Comparison of ENCODE assay signal across 8 mouse cellular contexts in the genomic region with DNA sequence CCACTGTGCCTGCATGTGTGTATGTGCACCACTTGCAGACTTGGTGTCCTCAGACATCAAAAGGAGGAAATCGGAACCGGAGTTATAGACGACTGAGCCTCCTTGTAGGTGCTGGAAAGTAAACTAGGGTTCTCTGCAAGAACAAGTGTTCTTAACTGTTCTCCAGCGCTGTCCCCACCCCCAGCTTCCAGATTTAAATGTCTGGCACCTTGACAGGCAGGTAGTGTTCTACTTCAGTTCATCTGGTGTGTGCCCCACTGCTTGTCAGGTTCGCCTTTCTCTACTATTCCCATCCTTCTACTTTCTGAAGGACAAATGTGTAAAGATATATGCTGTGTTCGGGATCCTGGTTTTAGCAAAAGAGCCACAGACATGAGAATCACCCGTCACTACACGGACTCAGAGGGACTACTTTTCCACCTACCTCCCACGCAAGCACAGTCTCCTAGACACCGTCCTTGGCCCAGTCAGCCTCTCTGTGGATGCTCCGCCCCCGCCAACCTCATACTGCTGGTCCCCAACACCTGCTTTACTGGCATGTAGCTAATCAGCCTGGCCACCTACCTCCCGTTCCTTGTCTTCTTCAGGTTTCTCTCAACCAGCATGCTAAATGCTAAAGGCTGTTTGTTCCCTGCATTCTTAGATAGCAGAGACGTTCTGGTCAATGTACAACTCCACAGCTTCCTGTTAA. TPM values are rescaled to one million over a fixed set of nuclear protein-coding genes. Genes with fewer than 3 reads are reported as not detected.
DNase-seq lines count a peak whose midpoint lies in the region; ATAC-seq lines count a peak whose summit lies in the region.

No protein-coding gene starts in this region.

- peak; percentile 69 for DNase-seq in left cerebral cortex, adult 11 months (ENCODE audit: low spot score)
- DNase-seq in left cerebral cortex, postnatal 4 days: no peak
- peak; percentile 85 for DNase-seq in cerebellum, adult 9-10 months
- DNase-seq in layer of hippocampus, adult 8-10 months (ENCODE audit: low spot score in 2 of 2): peak; percentile 68 to 72
- DNase-seq in right cerebral cortex, adult 2 months (ENCODE audit: low spot score in 2 of 2): peak; percentile 77 to 79
- DNase-seq in hindbrain, embryonic 14.5 days (ENCODE audit: low spot score): no peak
- no peak for DNase-seq in urinary bladder, postnatal 4 days (ENCODE audit: low spot score in 2 of 2)
- DNase-seq in hindbrain, embryonic 11.5 days (ENCODE audit: low spot score): no peak

- ATAC-seq in hindbrain, embryonic 14.5 days (ENCODE audit: low FRiP score): no peak
- ATAC-seq in hindbrain, embryonic 11.5 days (ENCODE audit: low FRiP score): no peak

- H3K27ac ChIP-seq in hindbrain, embryonic 14.5 days: no peak overlapping the region
- H3K27ac ChIP-seq in hindbrain, embryonic 11.5 days (ENCODE audit: low read depth, low read length): no peak overlapping the region

- H3K4me3 ChIP-seq in hindbrain, embryonic 14.5 days (replicated peaks; ENCODE audit: low read length): no peak overlapping the region
- no peak overlapping the region for H3K4me3 ChIP-seq in hindbrain, embryonic 11.5 days (ENCODE audit: low read depth, low read length)

- peaks cover 12% of the 10 kb centered on the region for H3K4me1 ChIP-seq in hindbrain, embryonic 14.5 days (replicated peaks; ENCODE audit: control insufficient read depth, insufficient read depth, low read length)
- H3K4me1 ChIP-seq in hindbrain, embryonic 11.5 days (replicated peaks; ENCODE audit: control insufficient read depth, insufficient read depth, low read length): peaks cover 4% of the 10 kb centered on the region

- H3K4me2 ChIP-seq in hindbrain, embryonic 14.5 days (replicated peaks): no peak overlapping the region
- no peak overlapping the region for H3K4me2 ChIP-seq in hindbrain, embryonic 11.5 days (replicated peaks; ENCODE audit: low read depth, low read length)

- H3K9me3 ChIP-seq in hindbrain, embryonic 14.5 days (ENCODE audit: control insufficient read depth, low read length): no peaks in the 10 kb centered on the region
- no peaks in the 10 kb centered on the region for H3K9me3 ChIP-seq in hindbrain, embryonic 11.5 days (ENCODE audit: control insufficient read depth, low read length)

- WGBS in hindbrain, embryonic 14.5 days: 91% methylated on average over 14 of the region's 14 CpGs
- 91% methylated on average over 14 of the region's 14 CpGs for WGBS in hindbrain, embryonic 11.5 days

- no peaks in the 10 kb centered on the region for H3K36me3 ChIP-seq in hindbrain, embryonic 14.5 days (replicated peaks; ENCODE audit: control insufficient read depth, insufficient read depth)
- H3K36me3 ChIP-seq in hindbrain, embryonic 11.5 days (ENCODE audit: control insufficient read depth, insufficient read depth, low read length): no peaks in the 10 kb centered on the region

- intact Hi-C loops in left cerebral cortex, postnatal 4 days (cut with DNase I): no loop called here

- H3K9ac ChIP-seq in hindbrain, embryonic 14.5 days: no peak overlapping the region
- H3K9ac ChIP-seq in hindbrain, embryonic 11.5 days (ENCODE audit: low read depth, low read length): no peak overlapping the region

- no peaks in the 10 kb centered on the region for H3K27me3 ChIP-seq in hindbrain, embryonic 14.5 days (ENCODE audit: control insufficient read depth, insufficient read depth, low read length)
- H3K27me3 ChIP-seq in hindbrain, embryonic 11.5 days (ENCODE audit: control insufficient read depth, insufficient read depth, low read length): no peaks in the 10 kb centered on the region

RNA-seq across cellular contexts. Expression of a gene that starts 6.2 kb away (rescaled TPM):
- 10 to 100 TPM; 47.0 to 47.2 TPM for total RNA-seq in left cerebral cortex, postnatal 4 days (2021)
- 10 to 100 TPM; 42.0 to 72.9 (median 46.4) TPM for total RNA-seq in layer of hippocampus, adult 8-10 months (2022)
- polyA plus RNA-seq in hindbrain, embryonic 14.5 days (2014; fragmentation: Nextera tagmentation; extraction: Ambion mirVana): 28.1 and 29.8 TPM in 2 replicates
- polyA plus RNA-seq in hindbrain, embryonic 11.5 days (2014; fragmentation: Nextera tagmentation; extraction: Ambion mirVana): 19.1 and 19.5 TPM in 2 replicates

RNA-seq across cellular contexts. Expression of a gene that starts 31.4 kb away (rescaled TPM):
- total RNA-seq in left cerebral cortex, postnatal 4 days (2021): 100 to 1,000 TPM in 1 of 2 experiments, 10 to 100 TPM in 1; 87.1 to 104 TPM
- total RNA-seq in layer of hippocampus, adult 8-10 months (2022): 100 to 1,000 TPM; 104 to 128 (median 120) TPM
- polyA plus RNA-seq in hindbrain, embryonic 14.5 days (2014; fragmentation: Nextera tagmentation; extraction: Ambion mirVana): 64.2 and 74.2 TPM in 2 replicates
- 45.4 and 47.4 TPM in 2 replicates for polyA plus RNA-seq in hindbrain, embryonic 11.5 days (2014; fragmentation: Nextera tagmentation; extraction: Ambion mirVana)

RNA-seq across cellular contexts. Expression of a gene that starts 31.4 kb away (rescaled TPM):
- total RNA-seq in left cerebral cortex, postnatal 4 days (2021): not detected
- total RNA-seq in layer of hippocampus, adult 8-10 months (2022): 1 to 10 TPM in 1 of 4 experiments, under 1 TPM in 2, not detected in 1; 0.16 to 2.8 (median 0.28) TPM
- 0.13 TPM in 1 of 2 replicates, not detected in the other for polyA plus RNA-seq in hindbrain, embryonic 14.5 days (2014; fragmentation: Nextera tagmentation; extraction: Ambion mirVana)
- polyA plus RNA-seq in hindbrain, embryonic 11.5 days (2014; fragmentation: Nextera tagmentation; extraction: Ambion mirVana): 0.15 and 0.27 TPM in 2 replicates

RNA-seq across cellular contexts. Expression of a gene that starts 32.7 kb away (rescaled TPM):
- 1 to 10 TPM; 1.3 to 2.2 TPM for total RNA-seq in left cerebral cortex, postnatal 4 days (2021)
- 1 to 10 TPM; 1.6 to 2.4 (median 1.9) TPM for total RNA-seq in layer of hippocampus, adult 8-10 months (2022)
- polyA plus RNA-seq in hindbrain, embryonic 14.5 days (2014; fragmentation: Nextera tagmentation; extraction: Ambion mirVana): 0.63 and 0.71 TPM in 2 replicates
- 0.71 and 1.3 TPM in 2 replicates for polyA plus RNA-seq in hindbrain, embryonic 11.5 days (2014; fragmentation: Nextera tagmentation; extraction: Ambion mirVana)

RNA-seq across cellular contexts. Expression of a gene that starts 38.5 kb away (rescaled TPM):
- 10 to 100 TPM; 24.1 to 25.8 TPM for total RNA-seq in left cerebral cortex, postnatal 4 days (2021)
- 10 to 100 TPM; 37.5 to 42.2 (median 39.1) TPM for total RNA-seq in layer of hippocampus, adult 8-10 months (2022)
- 58.5 and 67.3 TPM in 2 replicates for polyA plus RNA-seq in hindbrain, embryonic 14.5 days (2014; fragmentation: Nextera tagmentation; extraction: Ambion mirVana)
- polyA plus RNA-seq in hindbrain, embryonic 11.5 days (2014; fragmentation: Nextera tagmentation; extraction: Ambion mirVana): 53.2 and 56.6 TPM in 2 replicates

Comparison
In these comparisons a context has a peak if more than half of its experiments do, and no peak if none do; other contexts are left out.
1. DNase-seq: peak in left cerebral cortex, adult 11 months (single experiment), cerebellum, adult 9-10 months (single experiment), layer of hippocampus, adult 8-10 months (2 of 2) and right cerebral cortex, adult 2 months (2 of 2); none in left cerebral cortex, postnatal 4 days (single experiment), hindbrain, embryonic 14.5 days (single experiment), urinary bladder, postnatal 4 days (0 of 2) and hindbrain, embryonic 11.5 days (single experiment).